Mouse (Mus musculus) cerebellum, adult 11 months (tissue): Measurements from ENCODE around the gene Gm16405.
"Not testable (repeated sequence)": the region's sequence is repeated elsewhere in the genome, so short reads cannot be mapped to it uniquely, and the experiment has no call there.

ENCODE experiments used
- DNase-seq: peaks from one replicate; pipeline ENCODE4 v3.0.0; 2022

The Gm16405 gene

GRCm38 (mm10) chrX:54530908-54531307 is at the start of gene Gm16405:
Gene Gm16405, plus strand, starts transcription at chrX:54531208.
- not testable (repeated sequence) for DNase-seq
